Comparison of ENCODE assay signal across 28 mouse cellular contexts in the genomic region with DNA sequence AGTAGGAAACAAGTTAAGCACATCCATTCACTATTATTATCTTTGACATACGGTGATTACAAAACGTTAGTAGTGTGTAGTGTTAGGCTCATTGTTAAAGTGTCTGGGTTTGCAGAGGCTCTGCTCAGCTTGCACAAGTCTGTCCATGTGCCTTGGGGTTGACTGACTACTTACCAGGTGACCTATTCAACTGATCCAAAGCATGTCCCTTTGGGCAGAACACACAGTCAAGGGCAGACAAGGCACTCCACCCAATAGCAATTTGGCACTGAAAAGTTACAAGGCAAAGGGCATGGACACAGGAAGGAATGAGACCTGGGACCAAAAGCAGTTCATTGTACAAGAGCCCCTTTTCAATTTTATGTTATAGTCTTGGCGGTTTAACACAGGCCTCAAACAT.
A peak's percentile ranks its signal among the peaks of the same experiment; 100 is the strongest.
DNase-seq lines count a peak whose midpoint lies in the region; TF ChIP-seq lines count a peak whose summit lies in the region.
"Had no signal": no experiment of that assay in that cellular context is flagged by ENCODE, and none has a peak within 500 bp of the region (broad histone marks: within the 10 kb centered on the region; RNA-seq: fewer than 3 reads in every experiment).

No protein-coding gene starts in this region.

- no peak for TF ChIP-seq CTCF in kidney, adult 2 months (conservative IDR thresholded peaks at IDR 0.05; ENCODE audit: insufficient read depth, insufficient read length, low read depth, low read length)

- H3K36me3 ChIP-seq in kidney, adult 2 months (ENCODE audit: control insufficient read depth, insufficient read depth, low read length) = no peaks in the 10 kb centered on the region
- H3K36me3 ChIP-seq: embryonic facial prominence, embryonic 10.5 days; embryonic facial prominence, embryonic 13.5 days had no signal

- 83% methylated on average over 3 of the region's 3 CpGs for WGBS in kidney, adult 2 months

- TF ChIP-seq POLR2A in kidney, adult 2 months (IDR thresholded peaks at IDR 0.05; ENCODE audit: low read depth, low read length) = no peak

- H3K4me1 ChIP-seq in kidney, adult 2 months (ENCODE audit: control insufficient read depth, insufficient read depth, low read length) = peaks cover 12% of the 10 kb centered on the region
- H3K4me1 ChIP-seq: embryonic facial prominence, embryonic 10.5 days; embryonic facial prominence, embryonic 13.5 days; forebrain, embryonic 13.5 days had no signal

- no peak overlapping the region for H3K27ac ChIP-seq in kidney, adult 2 months (ENCODE audit: insufficient read depth, low read depth, low read length)
- H3K27ac ChIP-seq: embryonic facial prominence, embryonic 10.5 days; embryonic facial prominence, embryonic 13.5 days; forebrain, embryonic 10.5 days; forebrain, embryonic 13.5 days; heart, embryonic 13.5 days; hindbrain, embryonic 14.5 days; hindbrain, postnatal 0 days had no signal

- H3K4me3 ChIP-seq in kidney, adult 2 months (ENCODE audit: insufficient read depth, low read depth, low read length) = no peak overlapping the region
- H3K4me3 ChIP-seq: embryonic facial prominence, embryonic 10.5 days; embryonic facial prominence, embryonic 13.5 days; erythroblast, embryonic 14.5 days; forebrain, embryonic 10.5 days; forebrain, embryonic 13.5 days; heart, embryonic 13.5 days had no signal

- peak; percentile 14 for DNase-seq in adrenal gland, postnatal 14 days
- DNase-seq in adrenal gland, postnatal 4 days (ENCODE audit: low spot score in 2 of 2) = no peak
- peak; percentile 54 for DNase-seq in kidney, adult 2 months
- DNase-seq in kidney, postnatal 14 days = no peak
- peak; percentile 40 for DNase-seq in fat pad, adult 2 months (ENCODE audit: extremely low read depth, low read depth, low spot score)
- no peak for DNase-seq in adipocyte (ENCODE audit: low spot score)
- DNase-seq: adrenal gland, adult 8-10 months; B cell, adult 2 months; cerebellum, adult 11-12 months; cerebellum, adult 8-10 months; cerebellum, postnatal 10 days; cerebellum, postnatal 36 days; embryo, embryonic 11 days; gastrocnemius, postnatal 10 days; gastrocnemius, postnatal 36 days; heart, adult 18-20 months; heart, postnatal 14 days; heart, postnatal 4 days had no signal

- no peaks in the 10 kb centered on the region for H3K27me3 ChIP-seq in kidney, adult 2 months (replicated peaks; ENCODE audit: control insufficient read depth, insufficient read depth, low read length)
- H3K27me3 ChIP-seq: CH12.LX; embryonic facial prominence, embryonic 13.5 days; forebrain, embryonic 13.5 days; heart, embryonic 13.5 days; Patski had no signal

Comparison
In these comparisons a context has a peak if more than half of its experiments do, and no peak if none do; other contexts are left out.
1. DNase-seq: peak in adrenal gland, postnatal 14 days (single experiment), kidney, adult 2 months (single experiment) and fat pad, adult 2 months (single experiment); none in adrenal gland, postnatal 4 days (0 of 2), kidney, postnatal 14 days (single experiment) and adipocyte (single experiment).